Mouse (Mus musculus): ENCODE measurements around the gene Ndufs2. TPM values are rescaled to one million over a fixed set of nuclear protein-coding genes. Genes with fewer than 3 reads are reported as not detected.

The Ndufs2 gene
- total RNA-seq (2021): 100 to 1,000 TPM; 446 to 477 TPM
- long read RNA-seq, experiment 1, transcript Ndufs2-201 (13 exons, 1,623 nt): major isoform, 275 of 329 reads
- long read RNA-seq, experiment 1, partial matches to known transcripts: 45 of 329 reads
- long read RNA-seq, experiment 1, other reads (novel, unspliced or antisense): 8 of 329 reads
- long read RNA-seq, experiment 2, transcript Ndufs2-201 (13 exons, 1,623 nt): major isoform, 375 of 493 reads
- long read RNA-seq, experiment 2, partial matches to known transcripts: 87 of 493 reads
- long read RNA-seq, experiment 2, other reads (novel, unspliced or antisense): 29 of 493 reads

DNA sequence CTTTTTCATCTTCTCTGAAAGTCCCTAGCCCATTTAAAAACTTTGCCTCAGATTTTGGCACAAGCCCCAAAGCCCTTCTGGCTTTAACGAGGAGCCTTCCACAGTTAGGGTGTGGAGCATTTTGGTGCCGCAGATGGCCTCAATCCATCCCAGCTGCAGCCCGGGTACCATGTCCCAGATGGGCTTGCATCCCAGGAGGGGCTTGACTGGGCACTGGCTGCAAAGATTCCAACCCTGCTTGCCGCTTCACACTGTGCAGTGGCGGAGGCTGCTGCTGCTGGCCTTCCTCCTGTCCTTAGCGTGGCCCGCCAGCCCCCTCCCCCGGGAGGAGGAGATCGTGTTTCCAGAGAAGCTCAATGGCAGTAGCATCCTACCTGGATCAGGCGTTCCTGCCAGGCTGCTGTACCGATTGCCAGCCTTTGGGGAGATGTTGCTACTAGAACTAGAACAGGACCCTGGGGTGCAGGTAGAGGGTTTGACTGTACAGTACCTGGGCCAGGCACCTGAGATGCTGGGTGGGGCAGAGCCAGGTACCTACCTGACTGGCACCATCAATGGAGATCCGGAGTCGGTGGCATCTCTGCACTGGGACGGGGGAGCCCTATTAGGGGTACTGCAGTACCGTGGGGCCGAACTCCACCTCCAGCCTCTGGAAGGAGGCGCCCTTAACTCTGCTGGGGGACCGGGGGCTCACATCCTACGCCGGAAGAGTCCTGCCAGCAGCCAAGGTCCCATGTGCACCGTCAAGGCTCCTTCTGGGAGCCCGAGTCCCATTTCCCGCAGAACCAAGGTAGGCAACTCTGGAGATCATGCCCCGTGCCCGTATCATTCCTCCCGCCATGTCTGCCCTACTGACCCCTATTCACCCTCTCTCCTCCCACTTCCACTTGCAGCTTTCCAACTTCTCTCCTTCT is at the start of gene Ndufs2:
Gene Ndufs2 (minus strand): TSS at position 709 of the 914 bp plus-strand sequence.
- no peak for DNase-seq (ENCODE audit: low spot score in 2 of 2)

DNA sequence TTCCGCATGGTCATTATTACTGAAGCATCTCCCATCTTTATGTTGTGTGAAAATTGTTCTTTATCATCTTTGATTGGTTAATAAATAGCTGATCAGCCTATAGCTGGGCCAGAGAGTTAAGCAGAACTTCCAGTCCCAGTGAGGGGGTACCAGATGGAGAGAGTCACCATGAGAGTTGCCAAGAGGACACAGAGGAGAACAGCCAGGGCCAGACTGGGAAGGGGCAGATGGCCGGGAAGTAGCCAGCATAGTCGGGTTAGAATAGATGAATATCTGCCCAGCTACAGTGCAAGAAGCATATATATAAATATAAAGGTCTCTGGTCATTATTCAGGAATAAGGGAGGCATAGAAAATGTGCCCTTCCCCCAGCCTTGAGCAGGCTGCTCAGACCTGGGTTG is 47.0 kb upstream of the Ndufs2 start:
- DNase-seq (ENCODE audit: low spot score in 2 of 2): no peak

DNA sequence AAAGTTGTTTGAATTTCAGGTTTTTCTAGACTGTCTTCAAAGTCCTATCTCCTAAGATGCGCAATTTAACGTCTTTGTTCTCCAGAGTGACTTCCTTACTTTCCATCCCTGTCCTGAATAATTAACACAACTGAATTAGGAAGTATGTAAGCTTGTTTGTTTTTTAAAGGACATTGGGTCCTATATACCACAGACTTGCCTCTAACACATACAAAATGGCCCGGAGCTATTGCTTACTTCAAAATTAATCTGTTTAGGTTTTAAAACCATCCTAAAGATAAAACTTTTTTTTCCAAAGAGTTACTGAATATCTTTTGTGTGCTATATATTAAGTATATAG is 43.8 kb upstream of the Ndufs2 start:
- DNase-seq (ENCODE audit: low spot score in 2 of 2): no peak

DNA sequence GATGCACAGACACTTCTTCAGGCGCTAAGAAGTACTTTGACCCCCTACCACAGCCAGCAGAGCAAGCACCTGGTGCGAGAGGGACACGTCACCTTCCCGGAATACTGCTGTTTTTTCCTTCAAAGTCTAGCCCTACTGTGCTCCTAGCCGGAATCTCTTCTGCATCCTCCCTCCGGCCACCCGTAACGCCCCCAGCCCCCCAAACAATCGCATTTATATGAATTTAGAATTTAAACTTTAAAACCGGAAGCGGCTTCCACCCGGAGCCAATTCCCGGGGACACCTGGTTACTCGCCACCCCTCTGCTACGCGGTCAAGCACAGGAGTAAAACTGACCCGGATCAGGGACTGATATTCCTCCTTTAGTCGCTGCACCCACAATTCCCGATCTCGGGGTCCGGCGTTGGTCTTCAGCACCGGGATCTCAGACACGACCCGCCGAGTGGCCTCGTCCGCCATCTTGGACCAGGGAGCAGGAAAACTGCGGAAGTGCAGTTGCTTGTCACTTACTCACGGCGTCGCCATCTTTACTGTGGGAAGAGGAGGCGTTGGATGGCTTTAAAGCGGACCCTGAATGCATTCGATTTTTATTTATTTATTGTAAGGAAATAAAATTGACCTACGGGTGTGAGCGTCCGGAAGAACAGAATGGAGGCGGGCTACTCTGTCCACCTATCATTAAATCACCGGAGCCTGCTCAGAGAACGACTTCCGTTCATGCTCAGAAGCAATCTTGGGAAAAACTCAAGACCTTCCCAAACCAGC is 43.3 kb upstream of the Ndufs2 start, which contains the start of gene Ufc1:
Gene Ufc1 (minus strand): TSS at position 727 of the 765 bp plus-strand sequence.
- DNase-seq (ENCODE audit: low spot score in 2 of 2): peak; percentile 61 to 65

DNA sequence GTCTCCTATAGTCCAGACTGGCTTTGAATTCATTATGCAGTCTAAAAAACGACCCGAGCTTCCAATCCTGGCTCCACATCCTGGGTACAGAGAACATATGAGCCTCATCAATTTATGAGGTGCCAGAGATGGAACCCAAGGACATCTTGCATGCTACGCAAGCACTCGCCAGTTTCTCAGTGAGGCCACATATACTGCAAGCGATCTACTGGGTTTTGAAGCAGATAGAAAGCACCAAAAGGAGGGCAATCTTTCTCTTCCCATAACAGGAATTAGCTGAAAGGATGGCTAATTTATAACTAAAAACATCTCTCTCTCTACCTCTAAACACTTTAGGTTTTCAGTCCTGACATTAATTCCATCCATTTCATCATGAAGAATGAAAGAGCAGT is 42.7 kb upstream of the Ndufs2 start:
- DNase-seq (ENCODE audit: low spot score in 2 of 2): no peak

DNA sequence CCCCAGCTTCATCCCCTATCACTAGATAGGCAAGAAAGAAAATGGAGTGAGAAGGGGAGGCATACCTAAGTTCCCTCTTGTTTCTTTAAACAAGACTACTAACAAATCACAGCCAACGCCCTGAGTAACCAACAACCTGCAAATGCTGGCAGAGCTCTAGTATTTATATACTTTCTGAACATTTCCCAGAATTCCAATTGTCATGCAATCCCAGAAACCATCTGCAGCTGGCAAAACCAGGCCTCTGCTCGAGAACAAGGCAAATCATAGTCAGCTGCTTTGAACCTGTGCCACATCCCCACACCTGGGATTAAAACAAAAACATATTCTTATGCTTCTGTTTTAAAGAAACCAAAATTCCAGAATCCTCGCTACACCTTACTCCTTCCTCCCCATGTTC is 42.2 kb upstream of the Ndufs2 start:
- DNase-seq (ENCODE audit: low spot score in 2 of 2): no peak

DNA sequence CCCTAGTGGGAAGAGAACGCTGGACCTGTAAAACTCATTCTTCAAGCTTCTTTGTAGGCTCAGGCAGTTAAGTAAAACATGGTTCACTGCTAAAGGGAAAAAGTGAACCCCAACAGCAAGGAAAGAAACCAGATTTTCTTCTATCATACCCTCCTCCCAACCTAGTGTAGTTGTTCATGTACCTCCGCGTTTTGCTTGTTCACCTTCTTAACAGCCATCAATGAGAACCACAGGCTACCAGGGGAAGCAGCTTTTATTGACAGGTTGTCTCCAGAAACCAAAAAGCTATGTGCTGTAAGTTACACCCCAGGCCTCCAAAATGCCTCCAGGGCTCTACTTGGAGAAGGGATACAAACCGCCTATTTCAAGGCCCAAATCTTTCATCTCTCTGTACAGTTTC is 37.1 kb upstream of the Ndufs2 start:
- DNase-seq (ENCODE audit: low spot score in 2 of 2): no peak

DNA sequence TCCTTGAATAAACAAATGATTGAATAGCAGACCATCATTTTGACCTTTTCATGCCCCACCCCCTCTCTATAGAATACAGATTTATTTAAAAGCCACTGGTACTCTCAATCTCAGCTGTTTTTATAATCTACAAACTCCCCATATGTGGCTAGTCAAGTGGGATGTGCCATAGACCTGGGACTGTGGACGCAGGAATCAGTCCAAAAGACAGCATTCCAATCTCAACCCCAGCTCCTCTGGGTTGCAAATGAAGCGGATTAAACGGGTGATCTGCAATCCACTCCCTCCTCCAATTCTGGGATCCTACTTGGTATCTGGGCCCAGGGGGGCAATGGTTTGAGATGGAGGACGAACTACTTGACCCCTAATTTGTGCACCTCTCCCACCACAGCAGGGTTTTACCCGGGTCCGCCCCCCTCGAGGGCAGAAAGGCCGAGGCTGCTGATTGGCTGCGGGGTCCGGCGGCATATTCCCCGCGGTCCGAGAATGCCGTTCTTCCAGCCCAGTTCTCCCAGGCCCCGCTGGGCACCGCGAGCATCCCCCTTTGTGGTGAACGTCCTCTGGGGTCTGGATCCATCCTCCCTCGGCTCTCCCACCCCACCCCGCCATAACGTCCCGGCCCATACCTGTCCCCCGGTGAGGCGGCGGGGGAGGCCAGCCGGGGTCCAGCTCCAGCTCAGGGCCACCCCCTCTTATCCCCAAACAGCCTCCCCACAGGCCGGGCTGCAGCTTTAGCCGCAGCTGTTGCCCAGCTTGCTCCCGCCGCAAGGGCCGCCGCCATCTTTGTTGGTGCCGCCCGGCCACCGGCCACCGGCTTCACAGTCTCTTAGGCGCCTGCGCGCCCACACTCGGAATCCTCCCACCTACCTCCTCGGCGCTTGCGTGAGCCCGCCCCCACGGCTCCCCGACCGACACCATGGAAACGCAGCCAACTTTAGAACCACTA is 36.2 kb upstream of the Ndufs2 start, which contains the start of gene Usp21:
Gene Usp21 (minus strand): TSS at position 856 of the 946 bp plus-strand sequence.
- DNase-seq (ENCODE audit: low spot score in 2 of 2): peak; percentile 86 to 88

DNA sequence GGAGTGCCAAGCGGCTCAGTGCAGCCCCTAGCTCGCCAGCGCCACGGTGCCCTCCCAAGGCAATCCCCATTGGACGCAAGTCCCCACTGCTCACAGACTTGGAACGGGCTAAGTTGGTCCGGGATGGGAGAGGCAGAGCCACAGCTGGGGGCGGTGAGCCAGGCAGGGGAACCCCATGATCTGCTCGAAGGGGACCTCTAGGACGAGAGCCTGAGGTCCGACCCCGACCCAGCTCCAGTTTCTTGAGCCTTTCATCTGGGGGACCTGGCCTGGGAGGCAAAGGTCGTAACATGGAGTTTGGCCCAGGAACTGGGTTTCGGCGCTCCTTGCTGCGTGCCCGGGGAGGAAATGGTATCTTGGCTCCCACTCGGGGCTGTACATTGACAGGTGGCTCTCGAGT is 35.3 kb upstream of the Ndufs2 start:
- DNase-seq (ENCODE audit: low spot score in 2 of 2): no peak

DNA sequence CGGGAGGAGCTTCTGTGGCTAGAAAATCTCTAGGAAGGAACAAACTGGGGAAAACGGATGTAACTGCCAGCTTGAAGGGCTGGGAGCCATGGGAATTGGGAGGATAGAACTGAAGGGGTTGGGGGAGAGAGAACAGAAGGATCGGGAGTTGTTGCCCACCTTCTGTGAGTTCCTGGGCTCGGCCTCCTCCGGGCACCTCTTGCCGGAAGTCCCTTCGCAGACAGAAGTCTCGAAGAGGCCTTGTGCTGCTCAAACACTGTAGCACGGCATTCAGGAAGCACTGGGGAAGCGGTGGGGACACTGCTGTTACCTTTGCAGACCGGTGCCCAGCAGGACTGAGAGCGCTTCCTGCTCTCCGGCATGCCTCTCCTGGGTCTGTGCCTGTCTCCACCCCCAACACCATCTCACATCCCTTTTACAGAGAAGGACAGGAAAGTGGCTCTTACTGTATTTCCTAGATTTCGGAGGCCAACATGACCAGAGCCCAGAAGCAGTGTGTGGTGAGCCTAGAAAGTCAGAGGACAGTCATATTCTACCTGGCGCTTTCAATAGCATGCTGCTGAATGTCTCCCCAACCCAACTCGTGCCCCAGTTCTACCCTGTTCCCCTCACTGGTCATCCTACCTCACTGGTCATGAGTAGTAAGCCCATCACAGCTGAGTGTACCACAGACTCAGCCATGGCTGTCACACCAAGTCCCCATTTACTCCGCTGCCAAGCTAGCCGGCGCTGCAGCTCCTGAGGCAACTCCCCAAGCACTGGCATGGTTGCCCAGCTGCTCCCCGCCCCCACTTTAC is 34.1 kb upstream of the Ndufs2 start:
- no peak for DNase-seq (ENCODE audit: low spot score in 2 of 2)

DNA sequence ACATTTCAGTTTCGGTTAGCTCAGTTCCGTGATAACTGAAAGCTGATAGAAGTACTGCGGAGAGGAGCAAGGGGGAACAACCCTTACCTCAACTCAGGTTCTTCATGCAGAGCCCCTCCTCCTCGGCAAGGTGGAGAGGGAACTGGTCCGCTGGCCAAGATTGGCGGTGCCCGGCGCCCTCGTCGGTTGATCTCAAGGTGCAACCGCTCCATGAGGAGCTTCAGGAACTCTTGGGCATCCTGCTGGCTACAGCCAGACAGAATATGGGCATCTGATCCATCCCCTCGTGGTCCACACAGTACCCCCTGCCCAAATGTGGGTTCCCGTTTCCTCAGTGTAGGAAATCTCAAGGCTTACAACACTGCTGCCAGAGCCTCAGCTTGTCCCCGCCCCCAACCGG is 33.3 kb upstream of the Ndufs2 start:
- no peak for DNase-seq (ENCODE audit: low spot score in 2 of 2)

DNA sequence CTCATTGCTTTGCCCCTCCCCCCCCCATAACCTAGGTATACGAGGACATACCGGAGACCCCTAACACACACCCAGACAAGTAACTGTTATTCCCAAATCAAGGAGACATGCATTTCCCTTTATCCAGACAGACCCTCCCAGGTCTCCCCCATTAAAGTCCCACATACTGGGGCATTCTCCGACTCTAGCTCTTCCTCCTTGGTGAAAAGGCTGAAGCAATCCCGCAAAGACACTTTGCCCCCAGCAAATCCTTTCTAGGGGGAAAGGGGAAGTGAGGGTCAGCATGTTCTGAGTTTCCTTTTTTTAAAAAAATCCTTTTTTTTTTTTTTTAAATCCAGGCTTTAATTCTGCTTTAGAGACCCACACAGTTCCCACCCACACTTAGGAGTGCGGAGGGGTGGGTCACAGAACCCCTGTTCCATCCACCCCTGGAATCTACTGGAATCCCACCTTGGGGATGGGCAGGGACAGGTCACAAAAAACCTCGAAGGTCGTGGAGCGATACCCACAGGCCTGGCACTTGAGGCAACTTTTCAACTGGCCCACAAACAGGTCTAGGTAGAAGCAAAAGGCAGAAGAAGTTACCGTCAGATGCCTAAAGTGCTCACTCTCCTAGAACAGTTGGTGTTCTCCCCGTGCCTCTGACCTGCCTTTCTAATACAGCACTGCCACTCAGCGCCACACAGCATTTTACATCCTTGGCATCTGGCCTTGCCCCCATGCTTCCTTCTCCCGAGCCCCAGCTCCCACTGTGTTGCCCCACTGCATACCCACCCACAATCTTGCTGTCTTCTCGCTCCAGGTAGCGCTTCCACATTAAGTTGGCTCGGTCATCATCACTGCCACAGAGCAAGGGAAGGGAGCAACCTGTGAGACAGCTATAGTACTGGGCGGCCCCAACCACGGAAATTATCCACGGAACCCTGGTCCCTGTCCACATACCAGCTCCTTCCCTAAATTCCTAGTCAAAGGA is 32.3 kb upstream of the Ndufs2 start:
- no peak for DNase-seq (ENCODE audit: low spot score in 2 of 2)

DNA sequence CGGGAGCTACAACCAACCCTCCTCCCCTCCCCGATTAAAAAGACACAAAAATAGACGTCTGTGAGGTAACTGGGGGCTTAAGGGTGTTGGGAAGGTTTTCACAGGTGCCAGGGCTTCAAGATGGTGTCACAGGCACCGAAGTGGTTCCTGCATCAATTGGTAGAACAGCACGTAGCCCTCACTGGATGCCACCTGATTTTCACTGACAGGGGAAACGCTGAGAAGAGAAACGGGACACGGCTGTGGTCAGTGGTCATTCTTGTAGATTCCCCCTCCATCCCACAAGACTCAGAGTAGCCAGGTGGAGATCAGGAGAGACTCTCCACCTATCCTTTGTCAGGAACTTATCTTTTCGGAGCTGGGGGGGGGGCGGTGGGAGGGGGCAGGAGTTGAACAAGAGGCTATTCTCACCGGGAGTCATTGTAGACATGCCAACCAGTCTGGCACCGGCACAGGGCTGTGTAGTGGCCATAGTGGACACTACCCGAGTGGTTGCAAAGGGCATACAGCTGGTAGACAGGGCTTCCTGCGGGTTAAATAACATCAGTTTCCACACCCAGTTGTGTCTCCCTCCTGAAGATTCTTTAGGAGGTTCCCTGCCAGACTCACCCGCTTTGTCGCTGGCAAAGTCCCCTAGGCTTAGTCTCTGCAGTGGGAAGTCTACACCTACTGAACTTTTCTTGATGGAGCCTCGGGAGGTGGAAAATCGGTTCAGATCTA is 31.1 kb upstream of the Ndufs2 start:
- DNase-seq (ENCODE audit: low spot score in 2 of 2): no peak

DNA sequence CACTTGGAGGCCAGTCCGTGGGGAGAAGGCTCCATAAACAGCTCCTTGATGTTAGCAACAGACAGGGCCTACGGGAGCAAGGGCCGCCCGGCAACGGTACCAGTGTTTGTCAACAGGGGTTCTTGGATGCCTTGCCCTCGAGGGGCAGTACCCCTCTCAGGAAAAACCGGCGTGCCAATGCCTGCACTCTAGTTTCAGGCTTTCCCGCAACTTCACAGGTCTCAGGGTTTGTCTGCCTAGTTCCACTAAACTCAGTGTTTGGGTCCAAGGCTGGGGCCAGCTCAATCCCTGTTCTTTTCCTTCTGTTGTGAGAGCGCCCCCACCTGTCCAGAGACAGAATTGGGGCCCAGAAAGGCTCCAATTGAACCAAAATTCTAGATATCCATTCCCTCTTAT is 30.3 kb upstream of the Ndufs2 start:
- DNase-seq (ENCODE audit: low spot score in 2 of 2): peak; percentile 59 to 71

DNA sequence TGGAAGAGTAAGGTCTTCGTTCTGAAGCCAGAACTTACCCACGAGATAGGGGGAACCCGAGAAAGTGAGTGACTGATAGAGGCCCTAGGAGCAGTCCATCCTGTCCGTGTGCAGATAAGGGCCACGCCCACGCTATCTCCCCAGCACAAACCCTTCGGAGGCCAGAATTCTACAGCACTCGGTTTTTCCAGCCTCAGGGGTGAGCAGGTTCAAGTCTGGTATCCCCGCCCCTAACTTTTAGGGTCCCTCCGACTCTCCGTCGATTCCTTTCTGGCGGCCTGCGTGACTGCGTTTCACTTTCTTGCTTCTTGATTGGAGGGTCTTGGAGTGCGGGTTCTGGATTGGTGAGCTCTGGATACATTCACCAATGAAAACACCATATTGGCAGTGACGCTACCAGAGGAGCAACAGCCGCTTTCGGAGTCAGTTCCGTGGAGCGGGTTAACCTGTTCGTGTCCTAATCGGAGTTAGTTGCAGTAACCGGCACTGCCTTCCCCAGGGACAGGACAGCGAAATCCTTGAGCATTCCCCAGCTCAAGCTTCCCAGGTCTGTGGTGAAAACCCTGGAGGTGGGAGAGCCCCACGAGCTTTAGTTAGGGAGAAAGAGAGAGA is 29.8 kb upstream of the Ndufs2 start, which contains the start of gene Ppox:
Gene Ppox (minus strand): TSS at position 271 of the 612 bp plus-strand sequence.
- peak; percentile 41 to 82 for DNase-seq (ENCODE audit: low spot score in 2 of 2)

DNA sequence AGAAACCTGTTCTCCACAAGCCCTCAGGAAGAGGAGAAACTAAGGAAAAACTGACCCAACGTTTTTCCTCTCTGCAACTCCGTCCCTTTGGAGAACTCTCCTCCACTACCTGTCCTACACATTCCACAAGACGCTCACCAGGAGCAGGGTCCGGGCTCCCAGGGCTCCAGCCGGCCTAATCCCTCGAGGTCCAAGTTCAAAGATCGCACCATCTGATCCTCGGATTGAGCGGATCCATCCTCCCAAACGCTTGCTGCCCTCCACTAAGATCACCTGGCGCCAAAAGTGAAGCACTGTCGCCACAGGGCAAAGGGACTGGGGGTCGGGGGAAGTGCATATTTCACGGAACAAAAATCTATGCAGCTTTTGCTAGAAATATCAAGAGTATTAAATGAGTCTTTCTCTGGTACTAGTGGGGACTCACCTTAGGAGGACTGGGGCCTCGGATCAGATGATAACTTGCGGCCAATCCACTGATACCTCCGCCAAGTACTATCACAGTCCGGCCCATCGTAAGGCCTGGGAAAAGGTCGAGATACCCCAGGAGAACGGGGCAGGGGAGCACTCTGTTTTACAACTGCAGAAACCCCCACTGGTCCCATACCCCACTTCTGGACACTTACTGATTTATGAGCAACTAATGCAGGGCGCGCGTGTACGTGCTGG is 29.2 kb upstream of the Ndufs2 start:
- no peak for DNase-seq (ENCODE audit: low spot score in 2 of 2)

DNA sequence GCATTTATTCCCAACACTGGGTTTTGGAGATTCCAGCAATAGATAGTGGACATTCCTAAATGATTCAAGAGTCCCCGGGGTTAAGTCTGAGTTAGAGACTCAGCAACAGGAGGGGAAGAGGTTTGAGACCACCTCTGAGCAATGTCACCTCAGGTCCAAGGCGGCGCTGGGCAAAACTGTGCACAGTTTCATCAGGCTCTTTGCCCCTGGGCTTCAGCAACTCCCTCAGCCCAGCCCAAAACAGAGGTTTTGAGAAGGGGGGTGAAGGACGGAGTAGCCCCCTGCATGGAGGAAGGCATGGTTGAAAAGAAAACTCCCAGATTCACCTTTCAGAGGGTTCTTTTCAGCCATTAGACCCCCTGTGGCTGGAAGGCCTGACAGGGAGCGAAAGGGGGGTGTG is 28.5 kb upstream of the Ndufs2 start:
- DNase-seq (ENCODE audit: low spot score in 2 of 2): no peak
